Mouse (Mus musculus) lung, postnatal 4 days (tissue): ENCODE data around the gene Hoxd13.

ENCODE experiments used
- DNase-seq, 2 experiments: peaks; one replicate each; pipeline ENCODE4 v3.0.0; 2021

Hoxd13 gene

DNA sequence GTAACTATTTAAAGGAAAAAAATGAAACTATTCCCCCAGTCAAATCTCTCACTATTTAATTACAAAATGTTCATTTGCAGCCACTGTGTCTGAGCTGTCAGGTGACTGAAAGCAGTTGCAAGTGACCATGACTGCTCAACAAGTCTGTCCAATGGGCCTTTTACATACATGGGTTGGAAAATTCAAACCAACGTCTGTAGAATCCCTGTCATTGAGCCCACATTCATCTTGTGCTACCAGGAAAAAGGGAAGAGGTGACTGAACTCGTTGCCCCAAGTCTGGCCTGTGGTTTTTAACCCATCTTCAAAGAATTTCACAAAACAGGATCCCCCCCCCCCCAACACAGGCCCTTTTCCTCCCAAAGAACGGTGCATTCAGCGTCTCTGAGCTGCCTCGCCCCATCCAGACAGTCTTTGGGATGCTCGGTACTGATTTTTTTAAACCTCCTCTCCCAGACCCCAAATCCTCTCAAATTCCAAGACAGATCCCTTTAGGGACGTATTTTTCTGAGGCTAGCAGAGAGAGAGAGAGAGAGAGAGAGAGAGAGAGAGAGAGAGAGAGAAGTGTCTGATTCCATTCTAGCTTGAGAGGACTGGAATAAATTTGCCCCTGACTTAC is 27.8 kb downstream of the Hoxd13 start:
- DNase-seq: no peak

DNA sequence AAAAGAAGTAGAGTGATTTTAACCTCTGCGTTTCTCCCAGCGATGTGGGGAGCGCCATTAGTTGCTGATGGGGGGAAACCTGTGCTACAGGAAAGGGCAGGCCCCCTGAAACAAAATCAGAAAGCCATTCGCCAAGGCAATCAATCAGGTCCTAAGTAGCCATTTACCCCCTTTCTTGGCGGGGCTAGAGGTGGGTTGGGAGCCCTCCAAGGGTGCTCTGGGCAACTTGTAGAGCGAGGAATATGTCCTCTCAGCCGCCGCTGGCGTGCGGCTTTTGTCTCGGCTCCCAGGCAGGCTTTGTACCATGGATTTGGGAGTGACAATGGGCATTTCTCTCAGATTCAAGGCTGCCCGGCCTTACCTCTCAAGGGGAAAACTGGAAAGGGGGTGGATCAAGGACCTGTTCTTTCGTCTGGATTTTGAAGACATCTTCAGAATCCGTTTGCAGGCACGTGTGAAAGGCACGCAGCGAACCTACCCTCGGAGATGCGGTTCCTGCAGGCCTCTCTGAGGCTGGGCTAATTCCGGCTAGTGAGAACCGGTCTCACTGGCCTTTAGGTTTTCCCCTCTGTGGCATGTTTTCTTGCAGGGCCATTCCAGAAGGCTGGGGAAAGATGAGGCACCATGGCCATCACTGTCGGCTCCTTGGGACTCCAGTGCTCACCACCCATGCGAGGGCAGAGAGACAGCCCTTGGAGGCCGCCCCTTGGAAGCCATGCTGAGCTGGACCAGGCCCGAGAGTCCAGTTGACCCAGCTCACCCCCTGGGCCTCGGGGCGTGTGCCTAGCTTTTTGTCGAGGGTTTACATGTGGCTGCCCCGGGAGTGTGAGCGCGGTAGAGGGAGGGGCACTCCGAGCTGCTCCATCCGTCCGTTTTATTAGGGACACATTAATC is 28.6 kb downstream of the Hoxd13 start:
- no peak for DNase-seq

DNA sequence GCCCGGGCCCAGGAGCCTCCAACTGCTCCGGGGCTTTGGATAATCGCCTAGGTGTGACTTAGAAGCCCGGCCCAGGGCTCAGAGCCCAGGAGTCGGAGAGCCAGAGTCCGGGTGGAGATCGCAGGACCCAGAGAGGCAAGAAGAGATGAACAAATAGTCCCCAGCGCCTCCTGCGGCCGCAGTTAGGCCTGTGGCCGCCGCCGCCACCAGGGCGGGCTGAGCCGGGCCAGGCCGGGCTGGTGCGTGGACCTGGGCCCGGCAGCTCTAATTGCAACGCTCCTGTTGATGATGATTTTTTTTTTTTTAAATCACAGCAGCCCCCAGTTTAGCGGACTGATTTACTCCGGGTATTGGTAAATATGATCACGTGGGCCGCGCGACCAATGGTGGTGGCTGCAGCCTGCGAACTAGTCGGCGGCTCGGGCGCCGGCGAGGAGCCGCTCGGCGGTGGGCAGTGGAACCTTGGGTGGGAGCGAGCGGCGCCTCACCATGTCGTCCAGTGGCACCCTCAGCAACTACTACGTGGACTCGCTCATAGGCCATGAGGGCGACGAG is 29.5 kb downstream of the Hoxd13 start, which contains the start of gene Hoxd9:
Hoxd9 (plus strand) TSS at position 161 of the 555 bp plus-strand sequence.
- peak in 1 of 2 experiments; percentile 37 for DNase-seq

DNA sequence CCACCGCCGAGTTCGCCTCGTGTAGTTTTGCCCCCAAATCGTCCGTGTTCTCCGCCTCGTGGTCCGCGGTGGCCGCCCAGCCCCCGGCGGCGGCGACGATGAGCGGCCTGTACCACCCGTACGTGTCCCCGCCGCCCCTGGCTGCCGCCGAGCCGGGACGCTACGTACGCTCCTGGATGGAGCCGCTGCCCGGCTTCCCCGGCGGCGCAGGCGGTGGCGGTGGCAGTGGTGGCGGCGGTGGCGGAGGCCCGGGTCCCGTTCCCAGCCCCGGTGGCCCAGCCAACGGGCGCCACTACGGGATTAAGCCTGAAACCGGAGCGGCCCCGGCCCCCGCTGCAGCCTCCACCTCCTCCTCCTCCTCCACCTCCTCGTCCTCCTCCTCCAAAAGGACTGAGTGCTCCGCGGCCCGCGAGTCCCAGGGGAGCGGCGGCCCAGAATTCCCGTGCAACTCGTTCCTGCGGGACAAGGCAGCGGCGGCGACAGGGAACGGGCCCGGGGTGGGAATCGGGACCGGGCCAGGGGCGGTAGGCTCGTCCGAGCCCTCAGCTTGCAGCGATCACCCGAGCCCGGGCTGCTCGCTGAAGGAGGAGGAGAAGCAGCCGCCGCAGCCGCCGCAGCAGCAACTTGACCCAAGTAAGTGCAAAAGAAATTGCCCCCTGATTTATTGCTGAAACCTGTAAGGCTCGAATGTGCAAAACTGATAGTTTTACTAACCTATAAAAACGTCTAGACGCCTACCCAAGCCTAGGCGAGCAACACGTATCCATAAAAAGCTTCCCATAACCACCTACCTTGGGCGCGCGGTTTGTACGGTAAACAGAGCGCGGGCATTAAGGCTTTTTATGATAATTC is 30.3 kb downstream of the Hoxd13 start:
- peak in 1 of 2 experiments; percentile 28 for DNase-seq

DNA sequence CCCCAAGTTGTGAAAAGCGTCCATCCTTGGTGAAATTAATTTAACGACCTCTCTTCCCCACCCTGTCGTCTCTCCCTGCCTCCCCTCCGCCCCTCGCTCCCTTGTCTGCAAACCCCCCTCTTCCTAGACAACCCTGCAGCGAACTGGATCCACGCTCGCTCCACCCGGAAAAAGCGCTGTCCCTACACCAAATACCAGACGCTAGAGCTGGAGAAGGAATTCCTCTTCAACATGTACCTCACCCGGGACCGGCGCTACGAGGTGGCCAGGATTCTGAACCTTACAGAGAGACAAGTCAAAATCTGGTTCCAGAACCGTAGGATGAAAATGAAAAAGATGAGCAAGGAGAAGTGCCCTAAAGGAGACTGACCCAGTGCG is 30.9 kb downstream of the Hoxd13 start:
- no peak for DNase-seq

DNA sequence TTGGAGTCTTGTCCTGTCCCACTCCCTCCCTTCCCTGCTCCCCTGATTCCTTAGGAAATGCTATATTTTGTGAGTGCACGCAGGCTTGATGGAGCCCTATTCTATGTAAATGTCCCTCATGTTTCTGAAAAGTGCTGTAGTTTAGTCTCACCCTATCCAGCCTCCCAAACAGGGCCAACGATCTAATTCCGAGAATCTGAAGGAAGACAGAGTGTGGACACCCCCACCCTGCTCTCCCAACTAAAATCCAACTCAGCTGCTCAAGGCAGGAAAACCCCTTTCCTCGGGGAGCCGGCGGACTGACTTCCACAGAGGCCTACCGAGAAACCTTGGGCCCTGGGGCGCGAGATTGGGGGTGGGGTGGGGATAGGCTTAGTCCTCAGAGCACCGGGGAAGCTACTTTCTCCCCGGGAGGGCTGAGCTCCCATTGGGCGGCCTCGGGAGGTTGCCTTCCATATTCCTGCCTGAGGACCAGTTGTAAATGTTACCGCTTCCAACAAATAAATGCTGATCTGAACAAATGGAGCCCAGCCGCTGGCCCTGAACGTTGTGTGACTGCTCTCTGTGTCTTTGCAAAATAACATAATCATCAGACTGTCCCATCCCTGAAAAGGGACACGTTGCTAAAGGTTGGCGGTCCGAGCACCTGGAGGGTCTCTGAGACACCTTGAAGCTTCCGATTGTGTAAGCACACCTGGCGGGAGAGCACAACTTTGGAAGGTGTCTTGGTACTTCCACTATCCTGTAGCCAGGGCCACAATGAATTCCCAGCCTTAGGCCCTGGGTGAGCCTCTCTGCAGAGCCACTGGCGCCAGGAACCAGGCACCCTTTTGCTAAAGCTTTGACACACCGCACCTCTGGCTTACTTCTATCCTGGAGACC is 31.8 kb downstream of the Hoxd13 start:
- DNase-seq: no peak

DNA sequence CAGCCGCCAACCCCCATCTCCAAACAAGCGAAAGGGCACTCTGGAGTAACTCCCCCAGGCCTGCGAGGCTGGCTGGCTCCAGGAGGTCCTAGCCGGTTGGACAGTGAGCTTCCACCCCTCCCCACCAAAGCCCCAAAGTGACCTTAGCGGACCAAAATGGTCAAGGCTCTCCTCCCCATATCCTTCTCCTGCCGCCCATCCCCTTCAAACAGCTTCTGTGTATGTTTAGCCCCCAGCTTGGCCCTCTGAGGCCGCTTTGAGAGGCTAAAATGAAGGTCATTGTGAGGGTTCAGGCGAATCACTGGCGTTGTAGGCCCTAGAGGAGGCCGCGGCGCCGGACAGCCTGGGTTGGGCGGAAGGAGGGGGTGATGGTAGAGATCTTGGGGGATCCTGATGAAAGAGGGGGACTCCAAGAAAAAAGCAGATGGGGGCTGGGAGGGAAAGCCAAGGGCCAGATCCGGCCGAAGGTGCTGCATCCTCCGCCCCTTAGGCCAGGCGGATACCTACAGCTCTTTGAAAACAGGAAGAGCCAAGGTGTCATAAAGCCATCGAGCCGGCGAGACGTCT is 32.5 kb downstream of the Hoxd13 start:
- no peak for DNase-seq

DNA sequence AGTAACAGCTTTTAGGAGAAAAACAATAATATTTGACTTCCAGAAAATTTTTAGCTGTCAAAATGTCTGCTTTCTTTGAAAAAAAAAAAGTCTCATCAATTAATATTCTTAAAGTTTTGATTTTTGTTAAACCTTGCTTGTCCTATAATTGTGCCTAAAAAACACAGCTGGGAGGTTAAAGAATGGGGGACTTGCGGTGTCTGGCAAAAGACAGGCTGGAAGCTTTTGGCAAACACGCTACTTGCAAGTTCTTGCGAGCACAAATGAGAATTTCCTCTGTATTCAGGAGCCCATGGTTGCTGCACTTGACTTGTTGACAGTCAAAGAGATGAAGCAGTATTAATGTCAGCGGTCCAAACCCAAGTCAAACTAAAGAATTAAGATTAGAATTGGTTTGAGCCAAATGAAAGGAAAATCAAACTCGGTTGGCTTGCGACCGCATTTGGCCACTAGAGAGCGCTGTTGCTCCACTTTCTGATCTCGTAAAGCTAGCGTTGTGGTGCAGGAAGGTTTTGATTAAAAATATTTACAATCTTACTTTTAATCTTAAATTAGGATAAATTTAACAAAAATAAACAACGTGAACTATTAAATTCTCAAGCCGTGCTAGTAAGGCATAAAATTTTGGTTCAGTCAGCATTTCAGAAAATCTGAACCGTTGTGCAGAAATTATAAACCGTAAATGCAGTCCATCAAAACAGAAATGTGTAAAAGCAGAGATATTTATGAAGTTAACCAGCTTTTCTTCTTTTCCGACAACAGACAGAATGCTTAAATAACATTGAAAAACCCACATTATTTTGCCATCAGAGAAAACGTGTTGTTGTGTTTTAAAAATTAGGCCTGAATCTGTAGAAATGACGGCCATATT is 34.1 kb downstream of the Hoxd13 start:
- peak; percentile 58 to 82 for DNase-seq

DNA sequence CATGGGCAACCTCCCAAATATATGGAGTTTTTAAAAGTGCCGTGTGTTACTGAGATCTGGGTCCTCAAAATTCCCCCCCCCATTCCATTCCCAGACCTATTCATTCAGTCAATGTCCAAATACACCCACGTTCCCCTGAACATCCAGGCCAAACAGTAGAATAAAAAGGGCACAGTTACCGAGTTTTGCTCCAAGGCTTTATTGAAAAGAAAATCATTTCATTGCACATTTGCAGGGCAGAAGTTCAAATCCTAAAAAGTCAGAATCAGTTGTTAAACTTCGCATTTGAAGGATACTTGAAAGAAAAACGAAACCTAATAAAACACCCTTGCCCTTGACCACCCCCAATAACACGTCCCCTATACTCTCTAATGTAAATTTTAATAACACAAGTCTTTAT is 34.7 kb downstream of the Hoxd13 start:
- no peak for DNase-seq

DNA sequence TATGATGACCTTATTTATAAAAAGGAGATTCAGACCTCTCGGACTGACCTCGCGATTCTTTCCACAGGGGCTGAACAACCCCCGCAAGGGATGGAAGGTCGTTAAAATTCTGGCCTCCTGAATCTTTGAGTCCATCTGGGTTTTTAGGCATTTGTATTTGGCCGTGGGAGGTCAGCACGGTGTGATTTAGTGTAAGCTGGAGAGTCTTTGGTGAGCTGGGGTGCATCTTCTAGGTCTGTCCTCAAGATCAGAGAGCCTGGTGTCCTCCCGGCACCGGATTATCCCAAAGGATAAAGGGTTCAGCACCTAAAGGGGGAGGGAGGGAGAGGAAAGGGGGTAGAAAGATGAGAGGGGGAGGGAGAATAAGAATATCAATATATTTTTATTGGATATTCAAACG is 35.2 kb downstream of the Hoxd13 start:
- DNase-seq: no peak

DNA sequence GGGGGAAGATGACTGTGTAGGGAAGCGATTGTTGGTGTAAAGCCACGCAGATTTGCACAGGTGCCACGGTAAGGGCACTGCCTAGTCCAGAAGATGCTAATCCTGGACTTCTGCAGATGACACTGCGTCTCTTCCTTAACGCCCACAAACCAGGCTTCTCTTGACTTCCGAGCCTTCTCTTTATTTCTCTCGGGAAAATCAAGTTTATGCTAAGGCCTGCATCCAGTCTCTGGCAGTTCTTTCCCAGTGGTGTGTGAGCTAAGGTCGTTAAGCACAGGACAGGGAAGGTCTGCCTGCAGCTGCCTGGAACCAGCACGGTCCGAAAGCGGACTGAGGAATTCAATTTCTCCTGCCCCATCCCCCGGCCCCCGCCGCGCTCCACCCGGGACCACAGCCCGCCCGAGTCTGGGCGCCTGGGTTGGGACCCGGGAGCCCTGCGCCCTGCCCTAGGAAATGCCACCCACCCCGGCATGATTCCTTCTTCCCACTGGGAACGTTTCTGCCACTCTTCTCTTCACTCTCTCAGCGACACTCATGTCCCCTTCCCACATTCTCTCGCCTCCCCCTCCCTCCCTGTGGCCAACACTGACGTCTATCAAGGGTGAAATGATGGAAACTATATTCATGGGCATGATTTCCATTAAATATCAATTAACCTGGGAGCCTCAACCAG is 35.7 kb downstream of the Hoxd13 start:
- DNase-seq: no peak

DNA sequence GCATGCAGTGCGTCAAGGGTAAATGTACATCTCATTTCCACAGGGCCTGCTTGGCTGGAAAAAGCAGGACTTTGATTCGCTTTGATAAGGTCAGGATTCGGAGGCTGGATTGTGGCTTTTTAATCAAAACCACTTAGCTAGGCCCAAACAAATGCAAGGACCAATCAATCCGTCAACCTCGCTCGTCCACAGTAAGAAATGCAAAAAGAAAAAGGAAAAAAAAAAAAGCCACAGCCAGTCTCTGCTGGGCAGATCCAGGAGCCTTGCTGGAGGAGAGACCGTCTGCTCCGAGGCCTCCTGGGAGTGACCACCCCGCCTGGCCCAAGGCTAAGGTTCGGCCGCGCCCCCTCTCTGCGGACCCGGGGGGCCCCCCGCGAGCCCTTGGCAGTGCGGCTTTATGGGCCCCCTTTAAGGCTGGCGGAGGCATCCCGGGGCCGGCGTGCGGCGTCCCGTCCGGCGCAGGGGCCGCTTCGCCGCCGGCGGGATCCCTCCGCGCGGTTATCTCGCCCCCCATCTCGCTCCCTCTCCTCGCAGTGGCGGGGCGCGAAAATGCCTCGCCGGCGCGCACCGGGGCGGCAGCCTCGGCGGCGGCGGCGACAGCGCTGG is 36.4 kb downstream of the Hoxd13 start, which contains the start of gene Hoxd8:
Hoxd8 (plus strand) TSS at position 223 of the 606 bp plus-strand sequence.
- DNase-seq: no peak

DNA sequence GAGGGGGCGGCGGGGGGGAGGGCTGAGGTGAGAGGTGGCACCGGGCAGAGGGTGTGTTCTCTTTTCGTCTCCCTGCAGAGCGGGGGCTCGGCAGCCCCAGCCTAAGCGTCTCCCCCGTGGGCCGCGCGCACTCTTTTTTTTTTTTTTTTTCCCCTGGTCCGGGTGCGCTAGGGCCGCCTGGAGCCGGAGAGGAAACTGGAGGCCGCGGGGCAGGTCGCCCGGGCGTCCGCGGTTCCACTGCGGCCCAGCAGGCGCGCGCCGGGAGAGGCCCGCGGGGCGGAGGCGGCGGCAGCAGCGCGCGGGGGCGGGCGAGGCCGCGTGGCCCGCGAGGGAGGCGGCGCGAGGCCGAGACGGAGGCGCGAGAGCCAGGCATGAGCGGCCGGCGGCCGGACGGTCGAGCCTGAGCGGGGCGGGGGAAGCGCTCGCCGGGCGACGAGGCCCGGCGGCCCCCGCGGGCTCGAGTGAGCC is 36.9 kb downstream of the Hoxd13 start:
- DNase-seq: peak in 1 of 2 experiments; percentile 50

DNA sequence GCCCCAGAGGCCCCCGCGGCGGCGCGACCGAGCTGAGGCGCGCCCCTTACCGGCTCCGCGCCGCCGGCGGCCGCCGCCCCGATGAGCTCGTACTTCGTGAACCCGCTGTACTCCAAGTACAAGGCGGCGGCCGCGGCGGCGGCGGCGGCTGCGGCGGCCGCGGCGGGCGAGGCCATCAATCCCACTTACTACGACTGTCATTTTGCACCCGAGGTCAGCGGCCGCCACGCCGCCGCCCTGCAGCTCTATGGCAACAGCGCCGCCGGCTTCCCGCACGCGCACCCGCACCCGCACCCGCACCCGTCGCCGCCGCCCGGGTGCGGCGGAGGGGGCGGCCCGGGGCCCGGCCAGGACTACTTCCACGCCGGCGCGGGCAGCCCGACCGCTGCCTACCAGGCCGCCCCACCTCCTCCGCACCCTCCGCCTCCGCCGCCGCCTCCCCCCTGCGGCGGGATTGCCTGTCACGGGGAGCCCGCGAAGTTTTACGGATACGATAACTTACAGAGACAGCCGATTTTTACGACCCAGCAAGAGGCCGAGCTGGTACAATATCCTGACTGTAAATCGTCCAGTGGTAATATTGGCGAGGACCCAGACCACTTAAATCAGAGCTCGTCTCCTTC is 37.5 kb downstream of the Hoxd13 start:
- DNase-seq: peak in 1 of 2 experiments; percentile 27

DNA sequence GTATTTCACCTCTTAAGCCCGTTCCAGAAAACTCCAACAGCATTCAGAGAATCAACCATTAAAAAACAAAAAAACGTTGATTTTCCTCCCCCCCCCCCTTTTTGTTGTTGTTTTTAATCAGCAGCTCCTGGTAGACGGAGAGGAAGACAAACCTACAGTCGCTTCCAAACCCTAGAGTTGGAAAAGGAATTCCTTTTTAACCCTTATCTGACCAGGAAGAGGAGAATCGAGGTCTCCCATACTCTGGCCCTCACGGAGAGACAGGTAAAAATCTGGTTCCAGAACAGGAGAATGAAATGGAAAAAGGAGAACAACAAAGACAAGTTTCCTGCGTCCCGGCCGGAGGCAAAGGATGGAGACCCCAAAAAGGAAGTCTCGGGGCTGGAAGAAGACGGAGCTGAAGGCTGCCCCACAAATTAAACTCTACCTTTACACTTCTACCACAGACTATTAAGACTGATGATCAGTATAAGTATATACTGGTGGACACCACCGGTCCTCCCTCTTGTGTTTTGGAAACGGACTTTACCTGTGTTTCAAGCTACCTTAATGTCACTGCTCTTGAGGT is 38.4 kb downstream of the Hoxd13 start:
- DNase-seq: no peak

DNA sequence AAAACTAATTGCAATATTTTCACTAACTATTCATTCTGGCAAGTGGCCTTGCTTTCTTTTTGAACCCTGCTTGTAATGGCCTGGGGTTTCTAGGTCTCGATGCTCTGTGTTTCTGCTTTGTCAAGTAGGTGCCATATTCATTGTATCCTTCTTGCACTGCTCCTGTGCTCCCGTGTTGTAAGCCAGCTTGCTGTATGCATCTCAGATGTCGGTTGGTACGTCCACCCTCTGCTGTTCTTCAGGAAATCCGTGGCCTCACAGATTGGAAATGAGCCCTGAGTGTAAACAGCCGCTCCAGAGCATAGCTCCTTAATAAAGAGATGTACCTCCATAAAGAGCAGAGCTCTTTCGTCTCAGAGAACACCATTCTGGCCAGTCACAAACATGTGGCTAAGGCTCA is 39.5 kb downstream of the Hoxd13 start:
- DNase-seq: no peak

DNA sequence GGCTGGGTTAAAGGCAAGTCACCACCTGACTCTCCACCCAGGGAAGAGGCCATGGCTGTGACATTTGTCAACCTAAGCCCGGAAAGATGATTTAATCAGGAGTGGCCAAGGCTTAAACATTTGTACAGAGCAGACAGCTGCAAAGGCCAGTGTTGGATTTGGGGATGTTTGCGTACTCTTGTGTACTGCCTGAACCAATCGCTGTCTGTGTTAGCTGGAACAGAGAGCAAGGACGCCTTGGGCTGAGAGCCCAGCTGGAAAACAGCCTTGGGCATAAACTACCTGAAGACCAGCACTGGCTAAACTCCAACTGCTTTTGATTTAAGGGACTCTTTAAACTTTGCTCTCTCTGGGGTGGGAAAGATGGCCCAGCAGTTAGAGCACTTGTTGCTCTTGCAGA is 40.6 kb downstream of the Hoxd13 start:
- DNase-seq: no peak
